Mouse (Mus musculus): ENCODE results near the gene Slc13a2. TPM values are rescaled to one million over a fixed set of nuclear protein-coding genes. Genes with fewer than 3 reads are reported as not detected.

Slc13a2 gene
- polyA plus RNA-seq, 1 experiment from 2014 or later = not detected

GRCm38 (mm10) chr11:78364103-78364502 lies 57.9 kb downstream of the Slc13a2 start:
- 52% methylated on average over 8 of the region's 8 CpGs for WGBS
- peaks cover 6% of the 10 kb centered on the region; the same call in 1 of the 2 replicates for H3K27me3 ChIP-seq
- no peak for ATAC-seq (replicated peaks; ENCODE audit: insufficient number of reproducible peaks, insufficient read depth, low FRiP score, low read depth)
- no peak overlapping the region for H3K27ac ChIP-seq
- no peaks in the 10 kb centered on the region for H3K36me3 ChIP-seq
- H3K4me2 ChIP-seq = no peak overlapping the region
- H3K9ac ChIP-seq = no peak overlapping the region
- H3K4me1 ChIP-seq (replicated peaks) = peaks cover 5% of the 10 kb centered on the region
- no peak overlapping the region for H3K4me3 ChIP-seq
- H3K9me3 ChIP-seq (replicated peaks) = no peaks in the 10 kb centered on the region

DNA sequence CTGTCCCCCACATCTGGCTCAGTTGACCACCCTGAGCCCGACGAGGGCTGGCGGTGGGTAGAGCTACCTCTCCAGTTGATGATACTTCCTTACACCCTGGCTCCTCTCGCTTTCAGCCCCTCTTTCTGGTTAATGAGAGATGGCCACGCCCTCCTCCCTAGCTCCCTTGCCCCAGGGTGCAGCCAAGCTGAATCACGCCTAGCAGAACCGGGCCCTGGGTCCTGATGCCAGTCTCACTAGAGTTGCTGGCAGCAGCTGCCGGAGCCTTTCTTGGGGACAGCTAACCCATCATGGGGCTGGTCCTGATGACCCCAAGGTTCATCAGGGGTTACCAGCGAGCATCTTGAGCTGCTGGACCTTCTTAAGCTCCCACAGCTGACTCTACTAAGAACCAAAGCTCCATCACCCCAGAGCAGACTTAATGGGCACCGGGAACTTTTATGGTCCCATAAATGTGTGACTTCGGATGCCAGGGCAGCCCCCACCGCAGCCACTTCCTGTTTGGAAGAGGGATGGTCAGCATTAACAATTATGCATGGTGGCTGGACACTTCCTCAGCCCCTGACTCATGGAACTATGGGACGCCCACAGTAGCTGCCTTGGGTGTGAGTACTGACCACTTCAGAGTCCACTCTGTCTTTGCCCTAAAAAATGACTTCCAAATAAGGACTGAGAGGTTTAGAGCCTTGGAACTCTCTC lies 58.6 kb downstream of the Slc13a2 start:
- H3K4me3 ChIP-seq = no peak overlapping the region
- no peaks in the 10 kb centered on the region for H3K36me3 ChIP-seq
- no peak overlapping the region for H3K27ac ChIP-seq
- no peak overlapping the region for H3K4me2 ChIP-seq
- H3K9ac ChIP-seq = no peak overlapping the region
- H3K4me1 ChIP-seq (replicated peaks) = peaks cover 5% of the 10 kb centered on the region
- no peak for ATAC-seq (replicated peaks; ENCODE audit: insufficient number of reproducible peaks, insufficient read depth, low FRiP score, low read depth)
- WGBS = 68% methylated on average over 13 of the region's 13 CpGs
- H3K27me3 ChIP-seq = peaks cover 10% of the 10 kb centered on the region
- no peaks in the 10 kb centered on the region for H3K9me3 ChIP-seq (replicated peaks)

DNA sequence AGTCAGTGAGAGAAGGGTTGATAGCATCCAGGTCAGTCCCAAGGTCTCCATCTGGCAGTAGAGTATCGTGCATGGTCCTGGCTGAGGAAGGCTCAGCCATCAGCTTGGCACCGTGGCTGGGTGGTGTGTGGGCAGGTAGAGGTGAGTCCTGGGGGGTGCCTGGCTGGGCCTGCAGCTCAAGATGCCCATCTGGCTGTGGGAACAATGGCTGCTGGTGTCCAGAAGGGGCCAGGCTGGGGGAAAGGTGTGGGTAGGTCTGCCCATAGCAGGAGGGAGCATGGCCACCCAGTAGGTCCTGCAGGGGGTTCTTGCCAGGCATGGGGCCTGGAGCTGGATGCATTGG lies 61.3 kb downstream of the Slc13a2 start:
- ATAC-seq (replicated peaks; ENCODE audit: insufficient number of reproducible peaks, insufficient read depth, low FRiP score, low read depth) = no peak
- WGBS = 49% methylated on average over 2 of the region's 2 CpGs
- H3K4me3 ChIP-seq = no peak overlapping the region; the same call in 1 of the 2 replicates

GRCm38 (mm10) chr11:78360125-78360788 lies 61.8 kb downstream of the Slc13a2 start:
- H3K27me3 ChIP-seq = peaks cover 15% of the 10 kb centered on the region
- peak overlapping the region; percentile 63 for H3K4me2 ChIP-seq
- H3K27ac ChIP-seq = no peak overlapping the region
- ATAC-seq (replicated peaks; ENCODE audit: insufficient number of reproducible peaks, insufficient read depth, low FRiP score, low read depth) = peak; percentile 54
- no peaks in the 10 kb centered on the region for H3K9me3 ChIP-seq (replicated peaks)
- 0 out of 2 replicates have a peak overlapping the region, but pooled peaks have one; percentile 15 for H3K9ac ChIP-seq
- peak overlapping the region; percentile 43 for H3K4me3 ChIP-seq
- H3K36me3 ChIP-seq = no peaks in the 10 kb centered on the region
- peaks cover 5% of the 10 kb centered on the region for H3K4me1 ChIP-seq (replicated peaks)
- WGBS = 14% methylated on average over 13 of the region's 13 CpGs

More for the DNA sequence above, 61.3 kb downstream of the Slc13a2 start:
- peaks cover 15% of the 10 kb centered on the region for H3K27me3 ChIP-seq
- no peak overlapping the region for H3K27ac ChIP-seq
- peaks cover 5% of the 10 kb centered on the region for H3K4me1 ChIP-seq (replicated peaks)
- H3K36me3 ChIP-seq = no peaks in the 10 kb centered on the region
- H3K9me3 ChIP-seq (replicated peaks) = no peaks in the 10 kb centered on the region
- H3K4me2 ChIP-seq = peak overlapping the region; percentile 63; the same call in 1 of the 2 replicates
- H3K9ac ChIP-seq = no peak overlapping the region

- ATAC-seq (replicated peaks; ENCODE audit: insufficient number of reproducible peaks, insufficient read depth, low FRiP score, low read depth) = no peak
- Histone ChIP-seq H3K4me3 (no peak overlapping the region), H3K4me1 (replicated peaks) (peaks cover 5% of the 10 kb centered on the region), H3K4me2 (no peak overlapping the region), H3K9ac (no peak overlapping the region), H3K27ac (no peak overlapping the region), H3K36me3 (no peaks in the 10 kb centered on the region), H3K9me3 (replicated peaks) (no peaks in the 10 kb centered on the region), H3K27me3 (peaks cover 15% of the 10 kb centered on the region)
- WGBS = 17% methylated on average over 22 of the region's 22 CpGs
These were observed 63.5 kb downstream of the Slc13a2 start for GRCm38 (mm10) chr11:78358330-78359007.

DNA sequence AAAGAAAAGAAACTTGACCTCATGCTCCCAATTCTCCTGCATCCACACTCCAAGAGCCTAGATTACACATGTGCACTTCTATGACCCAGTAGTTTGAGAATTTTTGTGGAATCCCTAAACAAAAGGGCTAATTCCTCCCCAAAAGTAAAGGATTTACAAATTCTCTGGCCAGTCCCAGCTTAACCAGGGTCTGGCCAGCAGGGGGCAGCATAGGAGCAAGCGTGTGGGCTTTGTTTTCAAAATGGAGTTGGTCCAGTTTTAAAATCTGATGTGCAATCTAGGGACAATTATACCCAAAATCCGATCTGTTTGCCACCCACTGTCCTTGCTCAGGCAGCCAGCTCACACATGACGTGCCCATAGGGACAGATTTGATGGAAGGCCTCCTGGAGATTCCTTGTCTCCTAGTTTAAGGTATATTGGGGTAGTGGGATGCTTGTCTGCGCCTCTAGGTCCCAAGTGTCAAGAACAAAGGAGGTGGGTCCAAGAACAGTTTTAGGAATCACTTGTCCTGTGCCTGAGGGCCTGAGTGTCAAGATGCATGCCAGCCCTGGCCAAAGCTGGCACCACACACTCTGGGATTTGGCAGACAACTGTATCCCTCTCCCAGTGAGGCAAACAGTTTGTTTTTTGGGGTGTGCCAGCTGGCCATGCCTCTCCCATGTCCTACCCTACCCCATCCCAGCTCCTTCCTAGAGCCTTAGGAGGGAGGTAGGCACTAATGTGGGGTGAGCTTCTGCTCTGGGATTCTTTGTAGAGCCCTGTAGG lies 66.4 kb downstream of the Slc13a2 start:
- ATAC-seq (replicated peaks; ENCODE audit: insufficient number of reproducible peaks, insufficient read depth, low FRiP score, low read depth) = no peak
- no peak overlapping the region for H3K4me3 ChIP-seq
- H3K27me3 ChIP-seq = peaks cover 9% of the 10 kb centered on the region
- 33% methylated on average over 4 of the region's 4 CpGs for WGBS
- H3K9me3 ChIP-seq (replicated peaks) = no peaks in the 10 kb centered on the region
- no peaks in the 10 kb centered on the region for H3K36me3 ChIP-seq
- H3K27ac ChIP-seq = no peak overlapping the region
- no peak overlapping the region for H3K9ac ChIP-seq
- no peak overlapping the region for H3K4me2 ChIP-seq
- H3K4me1 ChIP-seq (replicated peaks) = peaks cover 5% of the 10 kb centered on the region

DNA sequence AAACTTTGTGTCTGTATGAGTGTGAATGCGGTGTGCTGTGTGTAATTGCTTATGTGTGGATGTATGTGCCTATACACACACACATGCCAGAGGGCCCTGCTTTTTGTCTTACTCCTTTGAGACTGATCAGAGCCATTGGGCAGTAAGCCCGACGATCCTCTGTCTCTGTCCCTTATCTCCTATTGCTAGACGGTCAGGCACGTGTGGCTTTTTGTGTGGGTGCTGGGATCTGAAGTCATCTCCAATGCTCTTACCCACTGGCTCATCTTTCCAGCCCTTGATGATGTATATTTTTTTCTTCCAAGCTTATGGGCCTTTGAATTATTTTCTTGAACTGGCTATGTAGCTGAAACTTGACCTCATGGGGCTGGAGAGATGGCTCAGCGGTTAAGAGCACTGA lies 67.1 kb downstream of the Slc13a2 start:
- ATAC-seq (replicated peaks; ENCODE audit: insufficient number of reproducible peaks, insufficient read depth, low FRiP score, low read depth) = no peak
- WGBS = 54% methylated on average over 6 of the region's 6 CpGs
- no peaks in the 10 kb centered on the region for H3K36me3 ChIP-seq
- no peak overlapping the region for H3K27ac ChIP-seq
- no peak overlapping the region for H3K4me2 ChIP-seq
- H3K9me3 ChIP-seq (replicated peaks) = no peaks in the 10 kb centered on the region
- no peak overlapping the region for H3K4me3 ChIP-seq
- H3K9ac ChIP-seq = no peak overlapping the region
- peaks cover 5% of the 10 kb centered on the region for H3K4me1 ChIP-seq (replicated peaks)
- H3K27me3 ChIP-seq = peaks cover 9% of the 10 kb centered on the region

DNA sequence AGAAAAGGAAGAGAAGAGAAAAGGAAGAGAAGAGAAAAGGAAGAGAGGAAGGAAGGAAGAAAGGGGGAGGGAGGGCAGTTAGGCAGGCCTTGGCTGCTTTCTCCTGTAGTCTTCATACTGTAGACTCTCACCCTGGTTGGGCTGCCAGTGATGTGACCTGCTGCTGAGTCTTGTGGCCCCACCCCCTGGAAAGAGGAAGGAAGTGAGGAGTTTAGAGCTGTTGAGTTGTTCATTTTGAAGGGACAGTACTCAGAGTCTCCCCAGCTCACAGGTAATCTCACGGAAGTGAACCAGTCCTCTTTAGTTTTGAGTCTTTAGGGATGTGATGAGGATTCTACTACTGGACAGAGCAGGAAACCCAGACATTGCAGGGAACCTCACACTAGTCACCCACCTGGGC lies 68.9 kb downstream of the Slc13a2 start:
- Histone ChIP-seq H3K4me3 (no peak overlapping the region), H3K9me3 (replicated peaks) (no peaks in the 10 kb centered on the region), H3K27me3 (peaks cover 1% of the 10 kb centered on the region), H3K4me2 (no peak overlapping the region), H3K9ac (no peak overlapping the region), H3K27ac (no peak overlapping the region), H3K4me1 (replicated peaks) (peaks cover 14% of the 10 kb centered on the region), H3K36me3 (peaks cover 6% of the 10 kb centered on the region; the same call in 1 of the 2 replicates)
- WGBS = 86% methylated on average over 1 of the region's 1 CpGs
- no peak for ATAC-seq (replicated peaks; ENCODE audit: insufficient number of reproducible peaks, insufficient read depth, low FRiP score, low read depth)

GRCm38 (mm10) chr11:78349441-78350358 lies 72.3 kb downstream of the Slc13a2 start:
- Histone ChIP-seq H3K9ac (no peak overlapping the region), H3K4me2 (no peak overlapping the region), H3K4me1 (replicated peaks) (peaks cover 39% of the 10 kb centered on the region), H3K27me3 (no peaks in the 10 kb centered on the region), H3K4me3 (no peak overlapping the region), H3K9me3 (replicated peaks) (no peaks in the 10 kb centered on the region), H3K36me3 (peaks cover 6% of the 10 kb centered on the region; the same call in 1 of the 2 replicates), H3K27ac (0 out of 2 replicates have a peak overlapping the region, but pooled peaks have one; percentile 5)
- ATAC-seq (replicated peaks; ENCODE audit: insufficient number of reproducible peaks, insufficient read depth, low FRiP score, low read depth) = no peak
- 62% methylated on average over 4 of the region's 4 CpGs for WGBS

- no peak overlapping the region for H3K4me2 ChIP-seq
- H3K27me3 ChIP-seq = no peaks in the 10 kb centered on the region
- H3K36me3 ChIP-seq = peaks cover 6% of the 10 kb centered on the region; the same call in 1 of the 2 replicates
- ATAC-seq (replicated peaks; ENCODE audit: insufficient number of reproducible peaks, insufficient read depth, low FRiP score, low read depth) = no peak
- no peak overlapping the region for H3K27ac ChIP-seq
- H3K9me3 ChIP-seq (replicated peaks) = no peaks in the 10 kb centered on the region
- H3K4me3 ChIP-seq = no peak overlapping the region
- no peak overlapping the region for H3K9ac ChIP-seq
- peaks cover 51% of the 10 kb centered on the region for H3K4me1 ChIP-seq (replicated peaks)
- WGBS = 76% methylated on average over 7 of the region's 7 CpGs
These were observed 73.5 kb downstream of the Slc13a2 start for GRCm38 (mm10) chr11:78348474-78348873.

Measured in heart, embryonic 15.5 days (tissue).